In the genomic region with DNA sequence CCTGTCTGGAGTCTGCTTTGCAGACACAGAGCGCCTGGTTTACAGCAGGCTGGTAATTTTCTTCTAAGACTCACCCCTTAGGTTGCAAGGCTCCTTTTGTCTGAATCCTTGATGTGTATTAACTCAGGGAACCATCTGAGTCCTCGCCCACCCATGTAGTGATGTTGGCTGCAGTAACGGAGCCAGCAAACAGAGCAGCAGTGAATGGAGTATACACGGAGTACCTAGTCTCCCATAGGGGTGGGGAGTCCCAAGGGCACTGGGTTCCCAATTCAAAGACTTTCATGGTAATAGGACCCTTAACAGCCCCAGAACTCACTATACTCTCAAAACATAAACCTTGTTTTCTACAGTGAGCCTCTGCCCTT, we compare ENCODE assay signal across 13 mouse cellular contexts.
DNase-seq lines count a peak whose midpoint lies in the region; ATAC-seq and TF ChIP-seq lines count a peak whose summit lies in the region.
"Had no signal": no experiment of that assay in that cellular context is flagged by ENCODE, and none has a peak within 500 bp of the region (broad histone marks: within the 10 kb centered on the region; RNA-seq: fewer than 3 reads in every experiment).

No protein-coding gene starts in this region.

- no peaks in the 10 kb centered on the region for H3K36me3 ChIP-seq in heart, postnatal 0 days (replicated peaks; ENCODE audit: control insufficient read depth, insufficient read depth, low read length)
- H3K36me3 ChIP-seq in neural tube, embryonic 13.5 days = no peaks in the 10 kb centered on the region
- no peaks in the 10 kb centered on the region for H3K36me3 ChIP-seq in limb, embryonic 12.5 days
- H3K36me3 ChIP-seq: liver, embryonic 12.5 days; midbrain, embryonic 12.5 days had no signal

- no peak for TF ChIP-seq CTCF in heart, postnatal 0 days (IDR thresholded peaks at IDR 0.05; ENCODE audit: low read depth)

- intact Hi-C loops in heart, postnatal 10 days (cut with DNase I) = no loop called here

- no peak overlapping the region for H3K9ac ChIP-seq in heart, postnatal 0 days (replicated peaks; ENCODE audit: low read depth, low read length)
- H3K9ac ChIP-seq in neural tube, embryonic 13.5 days = no peak overlapping the region
- no peak overlapping the region for H3K9ac ChIP-seq in limb, embryonic 12.5 days (replicated peaks)
- H3K9ac ChIP-seq: liver, embryonic 12.5 days; midbrain, embryonic 12.5 days had no signal

- WGBS in heart, postnatal 0 days = 45% methylated on average over 4 of the region's 4 CpGs
- 40% methylated on average over 4 of the region's 4 CpGs for WGBS in neural tube, embryonic 13.5 days
- WGBS in limb, embryonic 12.5 days = 56% methylated on average over 4 of the region's 4 CpGs

- DNase-seq in heart, postnatal 0 days (ENCODE audit: low spot score) = no peak
- no peak for DNase-seq in heart, postnatal 10 days
- no peak for DNase-seq in neural tube, embryonic 10.5 days (ENCODE audit: extremely low spot score, low spot score)
- DNase-seq in ovary, adult 18-20 months (ENCODE audit: low spot score) = no peak
- no peak for DNase-seq in embryo, embryonic 9.5 days (ENCODE audit: extremely low spot score)
- DNase-seq: kidney, adult 9 months had no signal

- no peak for TF ChIP-seq EP300 in heart, postnatal 0 days (IDR thresholded peaks at IDR 0.05; ENCODE audit: low read depth)

- H3K27me3 ChIP-seq in heart, postnatal 0 days (ENCODE audit: control insufficient read depth, insufficient read depth, low read length) = peaks cover 64% of the 10 kb centered on the region
- peaks cover 34% of the 10 kb centered on the region for H3K27me3 ChIP-seq in neural tube, embryonic 13.5 days
- peaks cover 5% of the 10 kb centered on the region; the same call in 1 of the 2 replicates for H3K27me3 ChIP-seq in limb, embryonic 12.5 days
- H3K27me3 ChIP-seq: CH12.LX; liver, embryonic 12.5 days had no signal

- no peak overlapping the region for H3K27ac ChIP-seq in heart, postnatal 0 days (ENCODE audit: low read depth)
- H3K27ac ChIP-seq in neural tube, embryonic 13.5 days (replicated peaks) = no peak overlapping the region
- H3K27ac ChIP-seq in limb, embryonic 12.5 days = peak overlapping the region; percentile 42
- H3K27ac ChIP-seq: layer of hippocampus, adult 2 months; liver, embryonic 12.5 days; midbrain, embryonic 12.5 days had no signal

- ATAC-seq in heart, postnatal 0 days (ENCODE audit: insufficient read depth, low read depth) = 0 out of 2 replicates have a peak, but pooled peaks have one; percentile 6
- peak; percentile 60; the same call in 1 of the 2 replicates for ATAC-seq in neural tube, embryonic 13.5 days (ENCODE audit: low read depth)
- ATAC-seq in limb, embryonic 12.5 days (ENCODE audit: insufficient number of reproducible peaks, insufficient read depth, low FRiP score, low TSS enrichment, low read depth) = 0 out of 2 replicates have a peak, but pooled peaks have one; percentile 8
- ATAC-seq: activated CD4-positive, CD25-positive, alpha-beta regulatory T cell, adult 4 months; liver, embryonic 12.5 days had no signal

- H3K4me3 ChIP-seq in heart, postnatal 0 days (ENCODE audit: low read depth, low read length) = no peak overlapping the region
- no peak overlapping the region for H3K4me3 ChIP-seq in neural tube, embryonic 13.5 days
- H3K4me3 ChIP-seq in limb, embryonic 12.5 days (replicated peaks) = no peak overlapping the region
- H3K4me3 ChIP-seq: layer of hippocampus, adult 2 months; liver, embryonic 12.5 days; midbrain, embryonic 12.5 days had no signal

- H3K9me3 ChIP-seq in heart, postnatal 0 days (replicated peaks; ENCODE audit: control insufficient read depth, low read length) = no peaks in the 10 kb centered on the region
- no peaks in the 10 kb centered on the region for H3K9me3 ChIP-seq in neural tube, embryonic 13.5 days
- no peaks in the 10 kb centered on the region for H3K9me3 ChIP-seq in limb, embryonic 12.5 days
- H3K9me3 ChIP-seq: liver, embryonic 12.5 days; midbrain, embryonic 12.5 days had no signal

- H3K4me1 ChIP-seq in heart, postnatal 0 days (ENCODE audit: control insufficient read depth, insufficient read depth) = peaks cover 19% of the 10 kb centered on the region; the same call in 1 of the 2 replicates
- H3K4me1 ChIP-seq in neural tube, embryonic 13.5 days (replicated peaks) = peaks cover 29% of the 10 kb centered on the region
- peaks cover 40% of the 10 kb centered on the region for H3K4me1 ChIP-seq in limb, embryonic 12.5 days (replicated peaks)
- H3K4me1 ChIP-seq: liver, embryonic 12.5 days had no signal

- H3K4me2 ChIP-seq in heart, postnatal 0 days (ENCODE audit: low read depth, low read length) = peak overlapping the region; percentile 21; the same call in 1 of the 2 replicates
- no peak overlapping the region for H3K4me2 ChIP-seq in neural tube, embryonic 13.5 days
- H3K4me2 ChIP-seq in limb, embryonic 12.5 days = no peak overlapping the region
- H3K4me2 ChIP-seq: liver, embryonic 12.5 days; midbrain, embryonic 12.5 days had no signal

Comparison
In these comparisons a context has a peak if more than half of its experiments do, and no peak if none do; other contexts are left out.
1. ATAC-seq: peak in every context shown above with its lines; median percentile 60 in neural tube, embryonic 13.5 days; 8 in limb, embryonic 12.5 days; 6 in heart, postnatal 0 days.